Mouse (Mus musculus) hindbrain, embryonic 14.5 days (tissue): Measurements from ENCODE around the gene Rad51b. TPM values are rescaled to one million over a fixed set of nuclear protein-coding genes. Genes with fewer than 3 reads are reported as not detected.

ENCODE experiments used
- ATAC-seq: fragments of 200-750 bp; cut with Nextera tagmentation; 2 replicates; pipeline ENCODE4 v1.8.0; 2017; ENCODE audit warnings: moderate number of reproducible peaks, mild to moderate bottlenecking, moderate TSS enrichment, moderate library complexity; ENCODE audit not compliant: low FRiP score
- DNase-seq: peaks from one replicate; pipeline ENCODE4 v3.0.0-alpha.2; 2015; ENCODE audit warnings: low spot score
- H3K27ac ChIP-seq: fragments of 300-500 bp; sonication (generic); 2 replicates; pipeline ENCODE4 v1.5.1; 2014; ENCODE audit warnings: mild to moderate bottlenecking, moderate library complexity
- H3K27me3 ChIP-seq: fragments of 300-500 bp; sonication (generic); 2 replicates; pipeline ENCODE4 v1.6.1; 2014; ENCODE audit warnings: mild to moderate bottlenecking, low read length, mixed read lengths; ENCODE audit not compliant: control insufficient read depth, insufficient read depth
- H3K36me3 ChIP-seq: fragments of 300-500 bp; sonication (generic); replicated peaks from 2 replicates; pipeline ENCODE4 v1.6.1; 2014; ENCODE audit not compliant: control insufficient read depth, insufficient read depth
- H3K4me1 ChIP-seq: fragments of 300-500 bp; sonication (generic); replicated peaks from 2 replicates; pipeline ENCODE4 v1.6.1; 2014; ENCODE audit warnings: antibody characterized with exemption, low read length, mixed read lengths; ENCODE audit not compliant: control insufficient read depth, insufficient read depth
- H3K4me2 ChIP-seq: fragments of 300-500 bp; sonication (generic); replicated peaks from 2 replicates; pipeline ENCODE4 v1.6.1; 2014; ENCODE audit warnings: mild to moderate bottlenecking, moderate library complexity
- H3K4me3 ChIP-seq: fragments of 300-500 bp; sonication (generic); replicated peaks from 2 replicates; pipeline ENCODE4 v1.5.1; 2014; ENCODE audit warnings: mild to moderate bottlenecking, low read length
- H3K9ac ChIP-seq: fragments of 300-500 bp; sonication (generic); 2 replicates; pipeline ENCODE4 v1.6.1; 2014
- H3K9me3 ChIP-seq: fragments of 300-500 bp; sonication (generic); 2 replicates; pipeline ENCODE4 v1.6.1; 2016; ENCODE audit warnings: low read length; ENCODE audit not compliant: control insufficient read depth
- WGBS: fragments of 180-500 bp; shearing (Covaris S2); extraction: QIAGEN DNeasy Blood & Tissue Kit; methylation state at CpG from one replicate; pipeline ENCODE4 v1.1.7; 2014; 5-methylcytosine and 5-hydroxymethylcytosine counted together
- polyA plus RNA-seq: library from polyadenylated mRNA; unstranded; fragments of >200 nt; fragmentation: Nextera tagmentation; extraction: Ambion mirVana; gene quantifications from 2 replicates; pipeline ENCODE4 v1.2.1, GENCODE M21; 2014

Rad51b gene
- polyA plus RNA-seq, 1 experiment from 2014 or later: 1.5 TPM

DNA sequence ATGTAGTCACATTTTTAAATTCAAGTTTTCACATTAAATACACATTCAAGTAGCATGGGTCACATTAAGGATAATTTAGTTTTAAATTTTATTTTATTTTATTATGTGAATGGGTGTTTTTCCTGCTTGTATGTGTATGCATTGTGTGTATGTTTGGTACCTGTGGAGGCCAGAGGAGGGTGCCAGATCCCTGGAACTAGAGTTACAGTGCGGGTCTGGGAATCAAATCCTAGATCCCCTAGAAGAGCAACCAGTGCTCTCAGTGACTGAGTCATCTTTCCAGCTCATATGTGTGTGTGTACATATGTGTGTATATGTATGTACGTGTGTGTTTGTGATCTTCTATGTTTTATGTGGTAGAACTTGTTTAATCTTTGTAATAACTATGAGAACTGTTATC is 62.3 kb downstream of the Rad51b start:
- Histone ChIP-seq H3K4me1 (no peaks in the 10 kb centered on the region), H3K9ac (no peak overlapping the region), H3K4me3 (no peak overlapping the region), H3K36me3 (no peaks in the 10 kb centered on the region), H3K27me3 (no peaks in the 10 kb centered on the region), H3K27ac (no peak overlapping the region), H3K9me3 (no peaks in the 10 kb centered on the region), H3K4me2 (no peak overlapping the region)
- ATAC-seq (no peak), DNase-seq (no peak)
- WGBS: 99% methylated on average over 2 of the region's 2 CpGs

DNA sequence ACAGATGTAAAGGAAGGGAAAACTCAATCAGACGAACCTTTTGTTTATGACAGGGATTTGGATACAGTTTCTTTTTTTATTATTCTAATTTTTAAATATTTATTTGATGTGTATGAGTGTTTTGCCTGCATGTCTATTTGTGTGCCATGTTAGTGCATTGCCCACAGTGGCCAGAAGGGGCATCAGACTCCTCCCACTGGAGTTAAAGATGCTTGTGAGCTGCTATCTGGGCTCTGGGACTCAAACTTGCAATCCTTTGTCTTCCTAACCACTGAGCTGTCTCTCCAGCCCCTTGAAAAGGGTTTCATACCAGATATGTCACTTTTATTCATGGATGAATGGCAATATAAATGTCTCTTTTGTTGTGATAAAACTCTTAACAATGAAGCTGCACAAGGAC is 65.1 kb downstream of the Rad51b start:
- no peaks in the 10 kb centered on the region for H3K9me3 ChIP-seq
- no peak overlapping the region for H3K4me3 ChIP-seq
- DNase-seq (peak; percentile 34), ATAC-seq (no peak)
- H3K4me1 ChIP-seq: no peaks in the 10 kb centered on the region
- no peaks in the 10 kb centered on the region for H3K36me3 ChIP-seq
- no peak overlapping the region for H3K27ac ChIP-seq
- no peak overlapping the region for H3K9ac ChIP-seq
- no peak overlapping the region for H3K4me2 ChIP-seq
- 65% methylated on average over 1 of the region's 1 CpGs for WGBS
- no peaks in the 10 kb centered on the region for H3K27me3 ChIP-seq

DNA sequence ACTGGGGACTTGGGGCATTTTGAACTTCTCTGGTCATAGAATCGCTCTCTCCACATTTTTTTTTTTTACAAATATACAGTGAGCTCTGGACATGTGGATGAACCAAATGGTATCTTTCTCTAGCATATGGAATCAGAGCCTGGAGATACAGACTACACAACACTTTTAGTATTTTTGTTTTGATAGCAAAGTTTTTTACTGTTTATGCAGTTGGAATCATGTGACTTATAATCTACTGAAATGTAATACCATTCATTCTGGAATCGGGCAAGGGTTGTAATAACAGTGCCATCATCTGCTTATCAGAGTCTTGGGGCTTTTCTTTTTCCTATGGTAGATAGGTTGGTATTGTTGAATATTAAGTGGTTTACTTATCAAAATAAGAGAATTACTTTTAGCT is 67.2 kb downstream of the Rad51b start:
- no peak for DNase-seq
- Histone ChIP-seq H3K9ac (no peak overlapping the region), H3K4me3 (no peak overlapping the region), H3K4me2 (no peak overlapping the region), H3K27me3 (no peaks in the 10 kb centered on the region), H3K27ac (no peak overlapping the region), H3K4me1 (no peaks in the 10 kb centered on the region), H3K9me3 (no peaks in the 10 kb centered on the region), H3K36me3 (no peaks in the 10 kb centered on the region)
- 94% methylated on average over 2 of the region's 2 CpGs for WGBS
- no peak for ATAC-seq

DNA sequence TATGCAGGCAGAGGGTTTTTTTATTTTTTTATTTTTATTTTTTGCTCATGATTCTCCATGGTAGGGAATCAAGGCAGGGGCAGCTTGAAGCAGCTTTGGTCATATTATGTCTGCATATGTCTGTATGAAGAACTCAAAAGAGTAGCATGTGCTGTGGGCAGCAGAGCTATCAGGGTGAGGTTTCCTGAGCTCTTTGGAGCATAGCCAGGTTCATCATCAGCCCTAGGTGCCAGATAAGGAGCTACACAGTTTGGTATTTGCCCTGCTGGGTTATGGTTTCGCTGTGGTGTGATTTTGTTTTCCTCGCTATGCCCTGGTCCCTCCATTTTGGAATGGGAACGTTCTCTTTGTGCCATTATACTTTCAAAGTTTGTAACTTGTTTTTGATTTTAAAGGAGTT is 71.7 kb downstream of the Rad51b start:
- H3K4me2 ChIP-seq: no peak overlapping the region
- H3K36me3 ChIP-seq: no peaks in the 10 kb centered on the region
- WGBS: 95% methylated on average over 3 of the region's 3 CpGs
- H3K27me3 ChIP-seq: no peaks in the 10 kb centered on the region
- H3K4me3 ChIP-seq: no peak overlapping the region
- no peaks in the 10 kb centered on the region for H3K9me3 ChIP-seq
- H3K9ac ChIP-seq: no peak overlapping the region
- no peak overlapping the region for H3K27ac ChIP-seq
- no peak for ATAC-seq
- H3K4me1 ChIP-seq: no peaks in the 10 kb centered on the region
- no peak for DNase-seq

DNA sequence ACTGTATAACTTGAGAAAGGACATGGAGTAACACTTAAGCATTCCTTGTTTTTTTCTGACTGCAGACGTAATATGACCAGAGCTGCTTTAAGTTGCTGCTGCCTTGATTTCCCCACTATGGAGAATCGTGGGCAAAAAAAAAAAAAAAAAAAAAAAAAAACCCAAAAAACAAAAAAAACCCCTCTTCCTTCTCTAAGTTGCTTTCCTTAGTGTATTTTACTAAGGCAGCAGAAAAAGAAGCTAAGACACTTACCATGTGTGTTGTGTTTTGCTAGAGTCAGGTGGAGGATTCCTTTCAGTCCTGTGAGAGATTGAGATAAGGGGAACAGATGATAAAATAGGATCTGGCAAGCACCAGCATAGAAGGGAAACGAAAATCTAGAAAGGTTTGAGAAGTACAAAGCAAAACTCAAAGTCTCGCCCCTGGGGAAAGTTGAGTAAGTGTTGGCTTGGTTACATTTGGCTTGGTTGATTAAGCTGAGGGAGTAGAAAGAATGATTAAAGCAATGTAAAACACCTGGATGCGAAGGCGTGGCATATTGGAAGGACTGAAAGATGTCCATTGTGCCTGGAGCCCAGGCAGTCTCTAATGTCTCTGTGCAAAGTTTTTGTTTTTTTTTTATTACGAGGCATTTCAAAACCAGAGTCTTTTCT is 72.6 kb downstream of the Rad51b start:
- no peaks in the 10 kb centered on the region for H3K4me1 ChIP-seq
- H3K27ac ChIP-seq: no peak overlapping the region
- ATAC-seq (no peak), DNase-seq (no peak)
- no peak overlapping the region for H3K4me2 ChIP-seq
- H3K9ac ChIP-seq: no peak overlapping the region
- WGBS: 90% methylated on average over 7 of the region's 7 CpGs
- no peaks in the 10 kb centered on the region for H3K27me3 ChIP-seq
- no peaks in the 10 kb centered on the region for H3K9me3 ChIP-seq
- H3K4me3 ChIP-seq: no peak overlapping the region
- no peaks in the 10 kb centered on the region for H3K36me3 ChIP-seq

DNA sequence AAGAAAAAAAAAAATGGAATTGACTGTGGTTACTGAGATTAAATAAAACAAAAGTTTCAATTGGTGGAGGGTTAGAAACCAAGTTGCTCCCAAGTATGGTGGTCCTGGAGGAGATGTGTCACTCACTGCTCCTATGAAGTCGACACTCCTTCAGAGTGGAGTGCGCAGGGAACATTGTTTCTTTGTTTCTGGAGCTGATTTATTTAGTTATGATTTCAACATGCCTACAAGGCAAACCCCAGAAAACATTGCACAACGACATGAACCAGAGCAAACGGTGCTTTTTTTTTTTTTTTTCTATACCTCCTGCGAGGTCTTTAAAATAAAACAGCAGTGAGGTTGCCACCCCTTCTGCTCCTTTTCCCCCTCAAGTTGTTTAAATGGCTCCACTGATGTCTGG is 75.6 kb downstream of the Rad51b start:
- no peak overlapping the region for H3K4me2 ChIP-seq
- H3K4me1 ChIP-seq: no peaks in the 10 kb centered on the region
- no peak for ATAC-seq
- H3K9me3 ChIP-seq: no peaks in the 10 kb centered on the region
- no peak overlapping the region for H3K9ac ChIP-seq
- no peak overlapping the region for H3K27ac ChIP-seq
- H3K36me3 ChIP-seq: no peaks in the 10 kb centered on the region
- no peak overlapping the region for H3K4me3 ChIP-seq
- DNase-seq: no peak
- 83% methylated on average over 5 of the region's 5 CpGs for WGBS
- H3K27me3 ChIP-seq: no peaks in the 10 kb centered on the region

DNA sequence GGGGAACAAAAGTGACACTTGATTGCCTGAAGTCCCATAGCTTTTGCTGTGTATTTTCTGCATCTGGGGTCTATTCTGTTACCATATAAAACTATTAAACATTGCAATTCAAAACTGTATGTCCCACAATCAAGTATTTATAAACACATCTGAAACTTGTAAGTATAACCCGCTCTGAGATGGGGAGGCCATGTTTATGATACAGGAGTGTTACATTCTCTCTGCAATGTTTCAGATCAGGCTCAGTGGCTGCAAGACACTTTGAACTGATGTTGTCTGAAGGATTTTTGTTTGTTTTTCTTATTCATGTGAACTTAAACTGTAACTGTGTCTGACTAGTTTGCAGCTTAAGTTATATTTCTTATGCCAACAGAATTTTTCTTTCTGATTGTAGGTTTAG is 80.3 kb downstream of the Rad51b start:
- Histone ChIP-seq H3K27ac (no peak overlapping the region), H3K27me3 (no peaks in the 10 kb centered on the region), H3K36me3 (no peaks in the 10 kb centered on the region), H3K4me3 (no peak overlapping the region), H3K9ac (no peak overlapping the region), H3K4me1 (no peaks in the 10 kb centered on the region), H3K9me3 (no peaks in the 10 kb centered on the region), H3K4me2 (no peak overlapping the region)
- 90% methylated on average over 1 of the region's 1 CpGs for WGBS
- ATAC-seq: no peak
- no peak for DNase-seq

DNA sequence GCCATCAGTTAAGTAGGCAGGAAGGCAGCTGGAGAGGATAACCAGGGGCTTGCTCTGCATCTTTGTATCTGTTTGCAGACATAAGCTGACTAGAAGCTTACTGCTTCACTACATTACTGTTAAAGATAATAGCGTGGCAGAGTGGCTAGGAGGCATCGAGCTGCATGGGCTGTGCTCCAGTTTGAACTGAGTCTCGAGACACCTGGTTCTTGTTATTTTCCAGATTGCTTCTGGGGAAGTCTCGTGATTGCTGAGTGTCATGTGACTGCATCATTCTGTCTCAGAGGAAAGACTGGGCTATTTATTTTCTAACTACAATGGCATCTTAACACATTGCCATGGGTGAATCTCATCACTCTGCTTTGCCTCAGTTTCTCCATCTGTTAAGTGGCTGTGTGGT is 80.8 kb downstream of the Rad51b start:
- H3K36me3 ChIP-seq: no peaks in the 10 kb centered on the region
- ATAC-seq (no peak), DNase-seq (no peak)
- 68% methylated on average over 4 of the region's 4 CpGs for WGBS
- H3K4me3 ChIP-seq: no peak overlapping the region
- no peak overlapping the region for H3K4me2 ChIP-seq
- H3K27ac ChIP-seq: no peak overlapping the region
- H3K27me3 ChIP-seq: no peaks in the 10 kb centered on the region
- H3K4me1 ChIP-seq: no peaks in the 10 kb centered on the region
- no peaks in the 10 kb centered on the region for H3K9me3 ChIP-seq
- H3K9ac ChIP-seq: no peak overlapping the region

DNA sequence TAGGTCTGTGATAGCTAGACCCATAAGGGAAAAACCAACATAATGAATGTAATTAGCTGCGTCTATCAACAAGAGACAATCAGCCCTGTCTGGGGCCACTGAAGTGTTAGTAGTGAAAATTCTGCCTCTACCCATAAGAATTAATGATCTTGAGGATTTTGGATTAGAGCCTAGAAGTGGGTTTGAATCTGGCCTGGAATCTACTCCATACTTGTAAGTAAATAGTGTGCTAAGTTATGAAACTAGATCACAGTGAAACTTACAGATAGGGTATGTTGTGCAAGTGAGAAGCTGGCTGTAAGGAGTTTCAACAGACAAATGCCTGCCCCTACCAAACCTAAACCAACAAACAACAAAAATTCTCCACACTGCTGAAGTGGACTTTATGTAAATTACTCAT is 83.1 kb downstream of the Rad51b start:
- Histone ChIP-seq H3K27ac (no peak overlapping the region), H3K4me2 (no peak overlapping the region), H3K27me3 (no peaks in the 10 kb centered on the region), H3K4me1 (no peaks in the 10 kb centered on the region), H3K36me3 (no peaks in the 10 kb centered on the region), H3K9me3 (no peaks in the 10 kb centered on the region), H3K4me3 (no peak overlapping the region), H3K9ac (no peak overlapping the region)
- 90% methylated on average over 1 of the region's 1 CpGs for WGBS
- DNase-seq: no peak
- no peak for ATAC-seq

DNA sequence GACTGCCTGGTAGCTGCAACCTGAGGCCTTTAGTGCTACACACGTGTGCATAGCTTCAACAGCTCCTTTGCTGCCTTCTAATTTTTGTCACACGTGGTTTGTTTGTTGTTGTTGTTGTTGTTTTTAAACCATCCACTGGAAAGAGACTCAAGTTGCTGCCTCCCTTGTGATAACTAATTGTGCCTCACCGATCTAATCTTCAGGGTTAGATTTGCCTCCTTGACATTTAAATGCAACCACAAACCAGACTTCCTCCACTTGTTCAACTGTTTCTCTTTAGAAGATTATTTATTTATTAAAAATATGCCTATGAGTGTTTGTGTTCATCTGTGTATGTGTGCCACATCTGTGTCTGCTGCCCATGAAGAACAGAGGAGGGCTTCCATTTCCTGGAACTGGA is 84.4 kb downstream of the Rad51b start:
- Histone ChIP-seq H3K36me3 (no peaks in the 10 kb centered on the region), H3K27me3 (no peaks in the 10 kb centered on the region), H3K4me3 (no peak overlapping the region), H3K9ac (no peak overlapping the region), H3K27ac (no peak overlapping the region), H3K4me1 (no peaks in the 10 kb centered on the region), H3K4me2 (no peak overlapping the region), H3K9me3 (no peaks in the 10 kb centered on the region)
- ATAC-seq: no peak
- WGBS: 89% methylated on average over 3 of the region's 3 CpGs
- no peak for DNase-seq
